Mouse (Mus musculus) 3T3-L1 (cell line): ENCODE measurements around the gene Pabpn1l.

Experiments used
- DNase-seq: peaks from one replicate; pipeline ENCODE4 v3.0.0-alpha.2; 2015; ENCODE audit warnings: low read depth, low spot score

The Pabpn1l gene

GRCm38 (mm10) chr8:122622727-122623126, at the start of gene Pabpn1l:
Pabpn1l (minus strand) TSS chr8:122622739.
- DNase-seq, result no peak

- no peak for DNase-seq
Observed at GRCm38 (mm10) chr8:122671894-122672293, 49.4 kb upstream of the Pabpn1l start.

GRCm38 (mm10) chr8:122670718-122671117, 48.2 kb upstream of the Pabpn1l start:
- DNase-seq, result no peak

GRCm38 (mm10) chr8:122670001-122670400, 47.5 kb upstream of the Pabpn1l start:
- DNase-seq, result no peak

GRCm38 (mm10) chr8:122669370-122669769, 46.8 kb upstream of the Pabpn1l start:
- DNase-seq, result no peak

- no peak for DNase-seq
Observed at GRCm38 (mm10) chr8:122667854-122668253, 45.3 kb upstream of the Pabpn1l start.

- no peak for DNase-seq
Observed at GRCm38 (mm10) chr8:122666827-122667226, 44.3 kb upstream of the Pabpn1l start.

- DNase-seq, result no peak
Observed at GRCm38 (mm10) chr8:122666338-122666764, 43.8 kb upstream of the Pabpn1l start.

GRCm38 (mm10) chr8:122665667-122666316, 43.3 kb upstream of the Pabpn1l start:
- no peak for DNase-seq

GRCm38 (mm10) chr8:122665221-122665620, 42.7 kb upstream of the Pabpn1l start:
- no peak for DNase-seq

- no peak for DNase-seq
Observed at GRCm38 (mm10) chr8:122663670-122664069, 41.1 kb upstream of the Pabpn1l start.

GRCm38 (mm10) chr8:122663106-122663505, 40.6 kb upstream of the Pabpn1l start:
- DNase-seq, result no peak

GRCm38 (mm10) chr8:122661894-122662293, 39.4 kb upstream of the Pabpn1l start:
- DNase-seq, result no peak

- peak; percentile 97 for DNase-seq
Observed at GRCm38 (mm10) chr8:122661138-122661537, 38.6 kb upstream of the Pabpn1l start.

- no peak for DNase-seq
Observed at GRCm38 (mm10) chr8:122660022-122660421, 37.5 kb upstream of the Pabpn1l start.

- DNase-seq, result no peak
Observed at GRCm38 (mm10) chr8:122658807-122659160, 36.2 kb upstream of the Pabpn1l start.

GRCm38 (mm10) chr8:122658149-122658806, 35.7 kb upstream of the Pabpn1l start:
- peak; percentile 65 for DNase-seq

- DNase-seq, result peak; percentile 38
Observed at GRCm38 (mm10) chr8:122656056-122656999, 33.8 kb upstream of the Pabpn1l start.

- peak; percentile 26 for DNase-seq
Observed at GRCm38 (mm10) chr8:122654768-122655167, 32.2 kb upstream of the Pabpn1l start.

GRCm38 (mm10) chr8:122652643-122653042, 30.1 kb upstream of the Pabpn1l start:
- DNase-seq, result no peak

- DNase-seq, result no peak
Observed at GRCm38 (mm10) chr8:122651326-122651921, 28.9 kb upstream of the Pabpn1l start.
